Mouse (Mus musculus) heart, adult 18-20 months (tissue): ENCODE data around the gene Gm14399. TPM values are rescaled to one million over a fixed set of nuclear protein-coding genes. Genes with fewer than 3 reads are reported as not detected.
"Not testable (repeated sequence)": the region's sequence is repeated elsewhere in the genome, so short reads cannot be mapped to it uniquely, and the experiment has no call there.

Source experiments
- DNase-seq, 2 experiments: peaks; one replicate each; pipeline ENCODE4 v3.0.0; 2021 to 2022; ENCODE audit warnings: mixed read lengths in 1 of 2
- long read RNA-seq, 2 experiments: library from polyadenylated mRNA; stranded (forward); transcript quantifications; one replicate each; pipeline ENCODE4 v2.0.0; 2021
- total RNA-seq, 2 experiments: library from RNA; stranded (reverse); gene quantifications; 2 replicates each; pipeline ENCODE4 v1.2.3; 2021

Gene Gm14399
- total RNA-seq, result 1 to 10 TPM; 8.1 to 9.6 TPM
- long read RNA-seq, experiment 1, partial matches to known transcripts, result 0 of 4 reads
- long read RNA-seq, experiment 1, other reads (novel, unspliced or antisense), result 2 of 4 reads
- long read RNA-seq, experiment 2, partial matches to known transcripts, result 0 of 3 reads
- long read RNA-seq, experiment 2, other reads (novel, unspliced or antisense), result 2 of 3 reads

- DNase-seq, result not testable (repeated sequence)
These were observed at the start of gene Gm14399 for GRCm38 (mm10) chr2:175141993-175142295. Gene Gm14399 (minus strand): TSS chr2:175142012.

- not testable (repeated sequence) for DNase-seq
These were observed 37.2 kb upstream of the Gm14399 start for GRCm38 (mm10) chr2:175179008-175179407.

GRCm38 (mm10) chr2:175176312-175176711, 34.5 kb upstream of the Gm14399 start:
- DNase-seq, result no peak

GRCm38 (mm10) chr2:175175401-175176180, 33.8 kb upstream of the Gm14399 start, which contains the start of gene Gm14443:
Gene Gm14443 (minus strand): TSS chr2:175175871.
- not testable (repeated sequence) for DNase-seq

- not testable (repeated sequence) for DNase-seq
These were observed 32.2 kb upstream of the Gm14399 start for GRCm38 (mm10) chr2:175174058-175174457.

- not testable (repeated sequence) for DNase-seq
These were observed 31.2 kb upstream of the Gm14399 start for GRCm38 (mm10) chr2:175172906-175173595.

GRCm38 (mm10) chr2:175172123-175172522, 30.3 kb upstream of the Gm14399 start:
- DNase-seq, result no peak

- DNase-seq, result not testable (repeated sequence)
These were observed 25.1 kb upstream of the Gm14399 start for GRCm38 (mm10) chr2:175166870-175167269.

GRCm38 (mm10) chr2:175165110-175165509, 23.3 kb upstream of the Gm14399 start:
- not testable (repeated sequence) for DNase-seq

GRCm38 (mm10) chr2:175161438-175161837, 19.6 kb upstream of the Gm14399 start:
- DNase-seq, result not testable (repeated sequence)

GRCm38 (mm10) chr2:175158642-175159041, 16.8 kb upstream of the Gm14399 start:
- no peak for DNase-seq

GRCm38 (mm10) chr2:175156696-175157095, 14.9 kb upstream of the Gm14399 start:
- DNase-seq, result no peak

- DNase-seq, result peak; percentile 45 to 66
These were observed 457 bp downstream of the Gm14399 start for GRCm38 (mm10) chr2:175141118-175141992.

- not testable (repeated sequence) for DNase-seq
These were observed 1.2 kb downstream of the Gm14399 start for GRCm38 (mm10) chr2:175140624-175141023.

Other genes starting within 250 kb of the Gm14399 start
- gene Gm14444, start 131.8 kb downstream of the Gm14399 start, total RNA-seq, result under 1 TPM; 0.44 to 0.87 TPM
- under 1 TPM in 1 of 2 experiments, not detected in 1; 0.89 TPM for gene Gm14393, start 74.2 kb downstream of the Gm14399 start, total RNA-seq
- gene Gm14443, start 33.9 kb upstream of the Gm14399 start, total RNA-seq, result under 1 TPM; 0.25 to 0.44 TPM
- 10 to 100 TPM; 57.0 to 59.3 TPM for gene Gm14391, start 64.9 kb upstream of the Gm14399 start, total RNA-seq
- gene Gm14440, start 133.1 kb upstream of the Gm14399 start, total RNA-seq, result 1 to 10 TPM in 1 of 2 experiments, not detected in 1; 4.6 TPM
- gene Gm4631, start 196.2 kb upstream of the Gm14399 start, total RNA-seq, result 10 to 100 TPM; 40.2 to 41.0 TPM
- 10 to 100 TPM; 48.1 TPM for gene Zfp968, start 230.4 kb upstream of the Gm14399 start, total RNA-seq